Mouse (Mus musculus) small intestine, adult 2 months (tissue): Measurements from ENCODE around the gene Cox6a2.

Source experiments
- CTCF ChIP-seq: fragments of 200-500 bp; IDR thresholded peaks from 2 replicates; pipeline ENCODE4 v1.5.1; 2012; ENCODE audit warnings: low read depth, mild to moderate bottlenecking, control low read depth, inconsistent platforms, low read length, moderate library complexity, mixed read lengths; ENCODE audit not compliant: insufficient replicate concordance, insufficient read length; ENCODE audit errors: extremely low read depth
- POLR2A ChIP-seq: fragments of 200-500 bp; IDR thresholded peaks from 2 replicates; pipeline ENCODE4 v1.6.1; 2012; ENCODE audit warnings: low read depth, mild to moderate bottlenecking, control low read depth, inconsistent platforms, low read length, moderate library complexity

- no peak for TF ChIP-seq CTCF
- no peak for TF ChIP-seq POLR2A
Observed at GRCm38 (mm10) chr7:128242331-128242730, 36.1 kb upstream of the Cox6a2 start.
